Mouse (Mus musculus): ENCODE results near the gene Osgin1. TPM values are rescaled to one million over a fixed set of nuclear protein-coding genes. Genes with fewer than 3 reads are reported as not detected.

The Osgin1 gene
- polyA plus RNA-seq, 1 experiment from 2014 or later, result 20.4 TPM

- CTCF ChIA-PET, result no interaction called here
- POLR2A ChIA-PET, result interaction anchor here (0.6 kb wide), 1 partner anchor 50 kb away, joined by 3 read pairs; no protein-coding TSS in a partner anchor
- no peak for DNase-seq (ENCODE audit: low read depth, low spot score)
- in situ Hi-C loops (cut with MboI; ENCODE audit: low pct_unique_long_range_greater_than_20kb), result loop anchor here (5.0 kb wide), 2 partner anchors 44 to 154 kb away; partner anchors contain the start of gene Taf1c
- no peaks in the 10 kb centered on the region for H3K27me3 ChIP-seq
- no peak for TF ChIP-seq CTCF (IDR thresholded peaks at IDR 0.05)
- ATAC-seq, result peak; percentile 26
Measured at GRCm38 (mm10) chr8:119452919-119453318, 19.0 kb downstream of the Osgin1 start.

GRCm38 (mm10) chr8:119456045-119456444 lies 22.1 kb downstream of the Osgin1 start:
- in situ Hi-C loops (cut with MboI; ENCODE audit: low pct_unique_long_range_greater_than_20kb), result no loop called here
- POLR2A ChIA-PET, result no interaction called here
- no peaks in the 10 kb centered on the region for H3K27me3 ChIP-seq

GRCm38 (mm10) chr8:119459724-119460123 lies 25.8 kb downstream of the Osgin1 start:
- ATAC-seq (no peak), DNase-seq (ENCODE audit: low read depth, low spot score) (no peak)
- no peak for TF ChIP-seq CTCF (IDR thresholded peaks at IDR 0.05)
- H3K27me3 ChIP-seq, result peaks cover 10% of the 10 kb centered on the region
- in situ Hi-C loops (cut with MboI; ENCODE audit: low pct_unique_long_range_greater_than_20kb), result no loop called here
- ChIA-PET CTCF (no interaction called here), POLR2A (no interaction called here)

More at GRCm38 (mm10) chr8:119456045-119456444, 22.1 kb downstream of the Osgin1 start:
- ATAC-seq (no peak), DNase-seq (ENCODE audit: low read depth, low spot score) (no peak)
- no peak for TF ChIP-seq CTCF (IDR thresholded peaks at IDR 0.05)
- CTCF ChIA-PET, result interaction anchor here (0.6 to 3.7 kb wide), 4 partner anchors 10 to 149 kb away, joined by 3 to 14 read pairs (median 4); partner anchors contain the start of gene Taf1c

DNA sequence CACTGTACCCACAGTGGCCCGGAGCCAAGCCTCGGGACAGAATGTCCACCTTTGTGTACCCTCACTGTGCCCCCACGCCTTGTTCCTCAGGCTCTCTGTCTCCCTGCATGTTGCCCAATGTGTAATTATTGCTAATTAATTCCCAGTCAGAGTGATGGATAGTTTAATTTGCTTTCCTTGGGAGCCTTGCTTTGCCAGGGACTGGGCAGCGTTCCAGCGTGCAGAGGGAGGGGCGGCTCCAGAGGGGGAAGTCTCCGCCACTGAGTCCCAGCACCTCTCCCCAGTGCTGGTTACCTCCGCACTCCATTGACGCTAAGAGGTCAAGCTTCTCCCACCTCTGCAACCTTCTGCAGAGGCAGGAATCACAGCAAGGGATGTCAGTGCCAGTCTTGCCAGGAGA lies 27.4 kb downstream of the Osgin1 start:
- CTCF ChIA-PET, result no interaction called here
- peaks cover 16% of the 10 kb centered on the region for H3K27me3 ChIP-seq
- ATAC-seq, result no peak
- no peak for TF ChIP-seq CTCF (IDR thresholded peaks at IDR 0.05)
- POLR2A ChIA-PET, result no interaction called here
- no peak for DNase-seq (ENCODE audit: low read depth, low spot score)
- in situ Hi-C loops (cut with MboI; ENCODE audit: low pct_unique_long_range_greater_than_20kb), result no loop called here

DNA sequence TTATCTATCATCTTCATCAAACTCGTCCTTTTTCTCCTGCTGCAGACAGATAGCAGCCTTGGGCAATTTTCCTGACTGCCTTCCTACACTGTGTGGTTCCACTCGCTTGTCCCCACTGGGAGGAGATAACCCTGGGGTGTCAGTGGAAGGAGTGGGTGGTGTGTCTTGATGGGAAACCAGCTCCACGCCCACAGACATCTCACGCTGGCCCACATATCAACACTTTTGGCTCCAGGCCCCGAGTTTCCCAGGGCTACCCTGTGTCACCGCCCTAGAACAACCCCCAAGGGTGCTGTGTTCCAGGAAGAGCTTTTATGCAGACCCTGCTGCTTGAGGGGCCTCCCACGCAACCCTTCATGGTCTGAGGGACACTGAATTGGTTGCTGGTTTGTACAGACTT lies 29.8 kb downstream of the Osgin1 start:
- in situ Hi-C loops (cut with MboI; ENCODE audit: low pct_unique_long_range_greater_than_20kb), result no loop called here
- DNase-seq (ENCODE audit: low read depth, low spot score) (no peak), ATAC-seq (no peak)
- no peak for TF ChIP-seq CTCF (IDR thresholded peaks at IDR 0.05)
- ChIA-PET POLR2A (no interaction called here), CTCF (no interaction called here)
- peaks cover 16% of the 10 kb centered on the region for H3K27me3 ChIP-seq

DNA sequence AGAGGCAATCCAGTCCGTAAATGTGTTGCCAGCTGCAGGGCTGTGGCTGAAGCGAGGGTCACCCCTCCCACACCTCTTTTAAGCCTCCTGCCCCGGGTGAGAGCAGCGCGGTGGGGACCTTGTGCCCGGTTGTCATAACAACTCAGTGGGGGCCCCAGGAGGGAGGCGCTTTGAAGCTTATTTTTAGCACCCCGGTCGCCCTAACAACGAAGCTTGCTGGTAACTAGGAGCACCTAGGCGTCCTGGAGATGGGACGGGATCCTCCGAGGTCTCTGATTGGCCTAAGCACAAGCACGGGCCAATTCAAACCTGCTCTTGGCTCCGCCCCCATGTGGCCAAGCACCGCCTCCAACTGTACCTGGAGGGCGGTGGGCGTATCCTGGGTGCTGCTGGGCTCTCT lies 32.2 kb downstream of the Osgin1 start:
- no peak for TF ChIP-seq CTCF (IDR thresholded peaks at IDR 0.05)
- in situ Hi-C loops (cut with MboI; ENCODE audit: low pct_unique_long_range_greater_than_20kb), result no loop called here
- peaks cover 25% of the 10 kb centered on the region for H3K27me3 ChIP-seq
- POLR2A ChIA-PET, result no interaction called here
- DNase-seq (ENCODE audit: low read depth, low spot score) (no peak), ATAC-seq (no peak)
- CTCF ChIA-PET, result no interaction called here

GRCm38 (mm10) chr8:119466794-119467193 lies 32.9 kb downstream of the Osgin1 start:
- in situ Hi-C loops (cut with MboI; ENCODE audit: low pct_unique_long_range_greater_than_20kb), result no loop called here
- CTCF ChIA-PET, result no interaction called here
- DNase-seq (ENCODE audit: low read depth, low spot score) (no peak), ATAC-seq (no peak)
- POLR2A ChIA-PET, result no interaction called here
- H3K27me3 ChIP-seq, result peaks cover 25% of the 10 kb centered on the region
- no peak for TF ChIP-seq CTCF (IDR thresholded peaks at IDR 0.05)

- ChIA-PET CTCF (no interaction called here), POLR2A (no interaction called here)
- TF ChIP-seq CTCF (IDR thresholded peaks at IDR 0.05), result no peak
- peaks cover 25% of the 10 kb centered on the region for H3K27me3 ChIP-seq
- in situ Hi-C loops (cut with MboI; ENCODE audit: low pct_unique_long_range_greater_than_20kb), result no loop called here
- no peak for DNase-seq (ENCODE audit: low read depth, low spot score)
- no peak for ATAC-seq
Measured at GRCm38 (mm10) chr8:119468091-119468490, 34.2 kb downstream of the Osgin1 start.

- no peak for TF ChIP-seq CTCF (IDR thresholded peaks at IDR 0.05)
- in situ Hi-C loops (cut with MboI; ENCODE audit: low pct_unique_long_range_greater_than_20kb), result no loop called here
- CTCF ChIA-PET, result interaction anchor here (1.3 kb wide), 1 partner anchor 13 kb away, joined by 4 read pairs; no protein-coding TSS in a partner anchor
- H3K27me3 ChIP-seq, result peaks cover 19% of the 10 kb centered on the region
- POLR2A ChIA-PET, result no interaction called here
- DNase-seq (ENCODE audit: low read depth, low spot score) (no peak), ATAC-seq (no peak)
Measured at GRCm38 (mm10) chr8:119478684-119479083, 44.8 kb downstream of the Osgin1 start.

- POLR2A ChIA-PET, result no interaction called here
- CTCF ChIA-PET, result no interaction called here
- in situ Hi-C loops (cut with MboI; ENCODE audit: low pct_unique_long_range_greater_than_20kb), result no loop called here
- ATAC-seq (no peak), DNase-seq (ENCODE audit: low read depth, low spot score) (no peak)
- no peak for TF ChIP-seq CTCF (IDR thresholded peaks at IDR 0.05)
- H3K27me3 ChIP-seq, result peaks cover 3% of the 10 kb centered on the region
Measured at GRCm38 (mm10) chr8:119484145-119484896, 50.4 kb downstream of the Osgin1 start.

DNA sequence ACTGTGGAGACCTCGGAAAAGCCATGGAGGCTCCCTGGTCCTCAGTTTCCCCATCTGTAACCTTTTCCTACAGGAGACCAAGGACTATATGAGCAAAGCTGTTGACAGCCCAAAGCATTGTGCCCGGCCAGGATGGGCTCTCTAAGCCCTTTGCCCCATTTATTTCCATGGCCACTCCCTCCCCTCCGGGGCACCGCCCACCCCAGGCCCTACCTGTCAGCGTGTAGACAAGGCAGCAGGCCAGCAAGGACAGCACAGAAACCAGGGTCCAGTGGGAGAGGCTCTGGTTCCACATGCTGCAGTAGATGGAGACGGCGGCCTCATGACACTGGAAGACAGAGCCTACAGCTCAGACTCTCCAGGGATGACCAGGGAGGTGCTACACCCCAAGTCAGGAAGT lies 53.2 kb downstream of the Osgin1 start:
- no peak for DNase-seq (ENCODE audit: low read depth, low spot score)
- ChIA-PET POLR2A (no interaction called here), CTCF (no interaction called here)
- H3K27me3 ChIP-seq, result peaks cover 3% of the 10 kb centered on the region
- TF ChIP-seq CTCF (IDR thresholded peaks at IDR 0.05), result no peak
- ATAC-seq, result no peak
- in situ Hi-C loops (cut with MboI; ENCODE audit: low pct_unique_long_range_greater_than_20kb), result no loop called here

Other genes starting within 250 kb of the Osgin1 start
- 322 TPM for gene Hsbp1, start 89.6 kb upstream of the Osgin1 start, polyA plus RNA-seq (2021)
- 25.7 TPM for gene Mlycd, start 39.2 kb upstream of the Osgin1 start, polyA plus RNA-seq (2021)
- gene Necab2, start 12.6 kb downstream of the Osgin1 start, polyA plus RNA-seq (2021), result 0.14 TPM
- not detected for gene Slc38a8, start 67.6 kb downstream of the Osgin1 start, polyA plus RNA-seq (2021)
- 144 TPM for gene Mbtps1, start 124.6 kb downstream of the Osgin1 start, polyA plus RNA-seq (2021)
- 26.1 TPM for gene Hsdl1, start 141.1 kb downstream of the Osgin1 start, polyA plus RNA-seq (2021)
- gene Dnaaf1, start 141.1 kb downstream of the Osgin1 start, polyA plus RNA-seq (2021), result 0.13 TPM
- gene Taf1c, start 171.1 kb downstream of the Osgin1 start, polyA plus RNA-seq (2021), result 10.6 TPM
- gene Adad2, start 178.6 kb downstream of the Osgin1 start, polyA plus RNA-seq (2021), result not detected
- 0.06 TPM for gene Kcng4, start 201.6 kb downstream of the Osgin1 start, polyA plus RNA-seq (2021)
- not detected for gene Wfdc1, start 232.2 kb downstream of the Osgin1 start, polyA plus RNA-seq (2021)

Measured in Patski (cell line).